Mouse (Mus musculus) heart, embryonic 12.5 days (tissue): ENCODE data around the gene Pnpla7. TPM values are rescaled to one million over a fixed set of nuclear protein-coding genes. Genes with fewer than 3 reads are reported as not detected.
"Not testable (repeated sequence)": the region's sequence is repeated elsewhere in the genome, so short reads cannot be mapped to it uniquely, and the experiment has no call there.

Experiments
- ATAC-seq: fragments of 200-750 bp; cut with Nextera tagmentation; 2 replicates; pipeline ENCODE4 v1.8.0; 2017; ENCODE audit warnings: moderate TSS enrichment, moderate library complexity; ENCODE audit not compliant: insufficient number of reproducible peaks, low FRiP score
- H3K27ac ChIP-seq: fragments of 300-500 bp; sonication (generic); 2 replicates; pipeline ENCODE4 v1.5.1; 2016; ENCODE audit warnings: mild to moderate bottlenecking, moderate library complexity; ENCODE audit not compliant: poor library complexity, severe bottlenecking
- H3K27me3 ChIP-seq: fragments of 300-500 bp; sonication (generic); replicated peaks from 2 replicates; pipeline ENCODE4 v1.6.1; 2016; ENCODE audit warnings: mild to moderate bottlenecking, moderate library complexity
- H3K36me3 ChIP-seq: fragments of 300-500 bp; sonication (generic); 2 replicates; pipeline ENCODE4 v1.6.1; 2016; ENCODE audit warnings: mild to moderate bottlenecking, moderate library complexity
- H3K4me1 ChIP-seq: fragments of 300-500 bp; sonication (generic); replicated peaks from 2 replicates; pipeline ENCODE4 v1.6.1; 2016; ENCODE audit warnings: mild to moderate bottlenecking
- H3K4me2 ChIP-seq: fragments of 300-500 bp; sonication (generic); 2 replicates; pipeline ENCODE4 v1.6.1; 2016; ENCODE audit warnings: mild to moderate bottlenecking, moderate library complexity
- H3K4me3 ChIP-seq: fragments of 300-500 bp; sonication (generic); 2 replicates; pipeline ENCODE4 v1.5.1; 2016; ENCODE audit warnings: mild to moderate bottlenecking
- H3K9ac ChIP-seq: fragments of 300-500 bp; sonication (generic); 2 replicates; pipeline ENCODE4 v1.6.1; 2016; ENCODE audit warnings: mild to moderate bottlenecking, moderate library complexity
- H3K9me3 ChIP-seq: fragments of 300-500 bp; sonication (generic); replicated peaks from 2 replicates; pipeline ENCODE4 v1.6.1; 2016; ENCODE audit warnings: mild to moderate bottlenecking, moderate library complexity
- WGBS: fragments of 180-500 bp; shearing (Covaris S2); methylation state at CpG from one replicate; pipeline ENCODE4 v1.1.7; 2016; 5-methylcytosine and 5-hydroxymethylcytosine counted together
- polyA plus RNA-seq: library from polyadenylated mRNA; unstranded; fragments of >200 nt; fragmentation: Nextera tagmentation; extraction: Ambion mirVana; gene quantifications from 2 replicates; pipeline ENCODE4 v1.2.1, GENCODE M21; 2016

Pnpla7 gene
- polyA plus RNA-seq, 1 experiment from 2014 or later, result 9.5 TPM

DNA sequence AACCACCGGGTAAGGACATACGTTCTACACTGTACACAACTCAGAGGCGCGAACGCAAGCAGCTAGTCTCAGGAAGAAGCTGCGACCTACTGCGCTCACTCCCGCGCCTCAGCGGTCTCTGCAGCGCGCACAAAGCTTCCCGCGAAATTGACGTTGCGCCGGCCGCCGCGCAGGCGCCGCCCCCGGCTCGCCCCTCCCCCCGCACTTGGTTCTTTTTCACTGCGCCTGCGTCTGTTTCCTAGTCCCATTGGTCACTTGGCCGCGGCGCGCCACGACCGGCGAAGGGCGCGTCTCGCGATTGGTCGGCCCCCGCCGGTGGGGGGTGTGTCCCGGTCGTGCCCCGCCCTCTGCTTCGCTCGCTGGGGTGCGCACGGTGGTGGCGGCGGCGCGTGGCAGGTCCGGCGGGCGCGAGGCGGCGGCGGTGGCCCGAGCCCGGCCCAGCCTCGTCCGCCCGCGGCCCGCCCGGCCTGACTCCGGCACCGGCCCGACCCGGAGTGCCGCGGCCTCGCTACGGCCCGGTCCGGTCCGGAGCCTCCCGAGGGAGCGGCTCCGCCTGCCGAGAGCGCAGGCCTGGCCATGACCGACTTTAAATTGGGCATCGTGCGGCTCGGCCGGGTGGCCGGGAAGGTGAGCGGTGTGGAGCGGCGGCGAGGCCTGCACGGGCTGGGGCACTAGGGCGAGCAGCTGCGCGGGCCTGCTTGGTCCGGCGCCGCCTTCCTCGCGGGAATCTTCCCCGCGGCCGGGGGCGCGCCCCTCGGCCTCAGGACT lies 26.2 kb upstream of the Pnpla7 start, which contains the start of gene Zmynd19:
Zmynd19 (plus strand) TSS at position 372 of the 768 bp plus-strand sequence.
- Histone ChIP-seq H3K9ac (peak within 1 kb of the TSS; percentile 95), H3K4me3 (peak within 1 kb of the TSS; percentile 92), H3K4me2 (peak within 1 kb of the TSS; percentile 94), H3K27ac (no peak within 1 kb of the TSS), H3K9me3 (no peaks in the 10 kb centered on the region), H3K27me3 (peaks cover 4% of the 10 kb centered on the region), H3K36me3 (peaks cover 30% of the 10 kb centered on the region), H3K4me1 (peaks cover 15% of the 10 kb centered on the region)
- under 1% methylated on average over 104 of the region's 108 CpGs for WGBS
- ATAC-seq, result peak; percentile 100

DNA sequence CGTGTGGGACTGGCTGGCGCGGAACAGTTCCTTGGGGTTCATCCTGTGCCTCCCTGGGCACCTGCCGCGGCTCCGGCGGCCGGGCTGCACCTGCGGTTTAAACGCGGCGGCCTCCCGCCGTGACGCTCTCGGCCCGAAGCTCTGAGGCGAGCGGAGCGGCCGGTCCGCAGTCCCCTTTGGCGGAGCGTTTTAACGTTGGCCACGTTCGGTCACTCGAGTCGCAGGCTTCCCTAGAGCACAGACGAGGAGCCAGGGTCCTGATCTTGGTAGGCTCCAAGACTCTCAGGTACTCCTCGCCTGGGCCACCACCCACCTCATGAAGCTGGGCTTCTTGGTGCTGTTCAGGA lies 25.7 kb upstream of the Pnpla7 start:
- no peak overlapping the region for H3K27ac ChIP-seq
- ATAC-seq, result no peak; the same call in 1 of the 2 replicates

DNA sequence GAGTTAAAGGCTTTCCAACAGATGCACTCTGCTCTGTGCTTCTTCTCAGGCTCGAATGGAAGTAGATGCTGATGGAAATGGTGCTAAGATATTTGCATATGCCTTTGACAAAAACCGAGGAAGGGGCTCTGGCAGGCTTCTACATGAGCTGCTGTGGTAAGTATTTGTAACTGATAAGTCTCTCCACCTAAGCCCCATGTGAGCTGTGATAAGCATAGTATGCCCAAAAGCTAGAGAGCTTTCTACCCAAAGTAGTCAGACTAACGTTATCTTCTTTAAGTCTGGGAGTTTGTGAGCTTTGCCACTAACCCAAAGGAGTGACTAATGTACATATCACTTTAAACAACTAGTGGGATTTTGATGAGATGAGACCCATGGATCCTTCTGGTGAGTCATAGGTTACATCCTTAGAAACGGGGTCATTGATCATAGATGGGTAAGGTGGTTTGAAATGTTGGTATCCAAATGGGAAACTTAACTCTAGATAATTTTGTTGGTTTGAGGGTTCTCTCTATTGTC lies 23.2 kb upstream of the Pnpla7 start:
- Histone ChIP-seq H3K27me3 (peaks cover 4% of the 10 kb centered on the region), H3K4me3 (no peak overlapping the region), H3K4me2 (no peak overlapping the region), H3K9ac (no peak overlapping the region), H3K9me3 (no peaks in the 10 kb centered on the region), H3K36me3 (peaks cover 57% of the 10 kb centered on the region), H3K27ac (no peak overlapping the region), H3K4me1 (peaks cover 15% of the 10 kb centered on the region)
- no peak for ATAC-seq
- WGBS, result 75% methylated on average over 4 of the region's 4 CpGs

More for the DNA sequence above, 25.7 kb upstream of the Pnpla7 start:
- Histone ChIP-seq H3K4me3 (peak overlapping the region; percentile 92), H3K4me1 (peaks cover 15% of the 10 kb centered on the region), H3K27me3 (peaks cover 4% of the 10 kb centered on the region), H3K9me3 (no peaks in the 10 kb centered on the region), H3K36me3 (peaks cover 36% of the 10 kb centered on the region), H3K4me2 (peak overlapping the region; percentile 94), H3K9ac (peak overlapping the region; percentile 95)
- under 1% methylated on average over 31 of the region's 31 CpGs for WGBS

DNA sequence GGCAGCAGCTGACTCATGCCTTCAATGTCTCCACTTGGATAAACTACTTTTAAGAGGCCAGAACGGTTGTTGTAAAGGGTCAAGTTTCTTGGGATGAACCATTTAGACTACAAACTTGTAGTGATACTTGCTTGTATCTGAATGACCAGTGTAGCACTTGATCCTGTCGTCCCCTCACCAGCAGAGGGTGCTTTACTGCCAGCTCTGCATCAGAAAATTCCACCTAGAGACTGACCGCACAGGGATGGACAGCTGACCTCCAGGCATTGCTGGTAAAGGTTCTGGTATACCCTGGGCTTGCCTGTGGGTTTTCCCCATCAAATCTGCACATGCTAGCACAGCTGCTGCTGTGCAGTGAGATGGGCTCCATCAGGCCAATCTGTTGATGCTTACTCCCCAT lies 14.9 kb upstream of the Pnpla7 start:
- WGBS, result 39% methylated on average over 3 of the region's 3 CpGs
- peaks cover 56% of the 10 kb centered on the region for H3K36me3 ChIP-seq
- H3K4me3 ChIP-seq, result no peak overlapping the region
- no peak overlapping the region for H3K9ac ChIP-seq
- no peaks in the 10 kb centered on the region for H3K9me3 ChIP-seq
- H3K27ac ChIP-seq, result no peak overlapping the region
- H3K4me2 ChIP-seq, result no peak overlapping the region
- no peak for ATAC-seq
- no peaks in the 10 kb centered on the region for H3K27me3 ChIP-seq
- H3K4me1 ChIP-seq, result peaks cover 8% of the 10 kb centered on the region

DNA sequence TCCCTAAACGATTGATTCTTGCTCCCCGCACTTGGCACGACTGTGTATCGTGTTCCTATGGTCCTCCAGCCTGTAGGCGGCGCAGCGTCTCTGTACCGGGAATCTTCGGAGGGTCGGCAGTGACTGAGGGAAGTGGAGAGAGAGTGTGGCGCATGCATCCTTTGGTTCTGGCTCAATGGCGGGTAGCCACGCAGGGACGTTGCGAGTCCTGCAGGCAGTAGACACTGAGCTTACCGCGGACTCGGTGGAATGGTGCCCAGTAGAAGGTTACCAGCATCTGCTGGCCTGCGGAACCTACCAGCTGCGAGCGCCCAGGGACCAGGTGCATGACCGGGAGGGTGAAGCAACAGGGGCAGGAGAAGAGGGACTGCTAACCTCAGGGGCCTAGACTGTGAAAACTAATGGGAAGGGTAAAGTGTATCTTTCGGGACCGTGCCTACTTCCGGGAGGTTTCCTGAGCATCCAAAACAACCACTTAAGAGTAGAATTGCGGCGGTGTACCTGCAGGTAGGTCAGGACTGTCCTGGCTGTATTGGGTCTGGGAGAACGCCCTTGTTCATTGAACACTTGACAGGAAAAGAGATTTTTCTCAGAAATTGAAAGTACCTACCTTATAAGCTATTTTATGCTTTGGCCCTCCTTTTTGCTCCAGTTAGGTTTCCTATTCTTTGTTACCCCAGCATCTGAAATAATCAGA lies 13.4 kb upstream of the Pnpla7 start, which contains the start of gene Dph7:
Dph7 (plus strand) TSS at position 97 of the 697 bp plus-strand sequence.
- H3K4me2 ChIP-seq, result peak within 1 kb of the TSS; percentile 82
- peak within 1 kb of the TSS; percentile 98 for H3K4me3 ChIP-seq
- peak within 1 kb of the TSS; percentile 93 for H3K9ac ChIP-seq
- no peaks in the 10 kb centered on the region for H3K9me3 ChIP-seq
- peaks cover 52% of the 10 kb centered on the region for H3K36me3 ChIP-seq
- H3K27ac ChIP-seq, result no peak within 1 kb of the TSS
- H3K4me1 ChIP-seq, result peaks cover 8% of the 10 kb centered on the region
- H3K27me3 ChIP-seq, result no peaks in the 10 kb centered on the region
- 1% methylated on average over 28 of the region's 28 CpGs for WGBS
- ATAC-seq, result peak; percentile 81

DNA sequence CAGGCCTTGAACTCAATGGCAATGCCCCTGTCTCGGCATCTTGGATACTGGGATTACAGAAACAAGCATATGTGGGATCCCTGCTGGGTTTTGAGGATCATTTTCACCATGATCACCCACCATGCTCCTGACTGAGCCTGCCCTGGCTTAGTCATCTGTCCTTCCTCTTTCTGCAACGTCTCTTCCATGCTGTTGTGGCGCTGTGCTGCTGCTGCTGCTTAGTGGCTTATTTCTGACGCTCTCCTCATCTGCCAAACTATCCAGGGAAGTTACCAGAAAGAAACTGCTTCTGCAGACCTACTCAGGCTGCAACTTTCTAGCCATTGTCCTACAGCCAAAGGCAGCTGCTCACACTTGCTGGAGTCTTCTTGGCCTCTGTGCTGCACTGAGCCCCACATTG lies 5.4 kb upstream of the Pnpla7 start:
- peaks cover 67% of the 10 kb centered on the region for H3K36me3 ChIP-seq
- WGBS, result 80% methylated on average over 4 of the region's 4 CpGs
- H3K4me2 ChIP-seq, result no peak overlapping the region

DNA sequence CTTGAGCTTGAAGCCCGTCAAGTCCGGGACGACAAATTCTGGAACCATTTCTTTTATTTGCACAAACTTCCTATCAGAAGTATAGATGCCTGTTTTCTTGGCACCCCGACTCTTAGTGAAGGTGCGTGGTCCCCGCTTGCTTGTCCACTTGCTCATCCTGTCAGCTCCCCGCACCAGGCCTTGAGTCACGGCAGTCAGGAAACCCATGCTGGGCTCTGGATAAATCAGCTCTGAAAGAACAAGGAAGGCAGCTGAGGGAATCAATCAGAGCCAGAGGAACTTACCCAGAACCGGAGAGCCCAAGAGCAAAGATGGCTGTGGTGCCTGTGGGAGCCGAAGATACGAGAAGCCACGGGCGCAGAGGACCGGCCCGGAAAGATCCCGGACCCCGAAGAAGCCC lies 1.4 kb upstream of the Pnpla7 start:
- WGBS, result under 1% methylated on average over 17 of the region's 17 CpGs
- Histone ChIP-seq H3K9ac (peak overlapping the region; percentile 95), H3K4me2 (peak overlapping the region; percentile 98), H3K4me3 (peak overlapping the region; percentile 97), H3K36me3 (peaks cover 37% of the 10 kb centered on the region), H3K4me1 (peaks cover 13% of the 10 kb centered on the region), H3K27ac (peak overlapping the region; percentile 87)
- not testable (repeated sequence) for ATAC-seq, H3K9me3 ChIP-seq, H3K27me3 ChIP-seq

More for the DNA sequence above, 5.4 kb upstream of the Pnpla7 start:
- Histone ChIP-seq H3K9me3 (no peaks in the 10 kb centered on the region), H3K4me1 (peaks cover 9% of the 10 kb centered on the region), H3K4me3 (no peak overlapping the region), H3K27me3 (no peaks in the 10 kb centered on the region), H3K9ac (no peak overlapping the region), H3K27ac (no peak overlapping the region)
- no peak for ATAC-seq

DNA sequence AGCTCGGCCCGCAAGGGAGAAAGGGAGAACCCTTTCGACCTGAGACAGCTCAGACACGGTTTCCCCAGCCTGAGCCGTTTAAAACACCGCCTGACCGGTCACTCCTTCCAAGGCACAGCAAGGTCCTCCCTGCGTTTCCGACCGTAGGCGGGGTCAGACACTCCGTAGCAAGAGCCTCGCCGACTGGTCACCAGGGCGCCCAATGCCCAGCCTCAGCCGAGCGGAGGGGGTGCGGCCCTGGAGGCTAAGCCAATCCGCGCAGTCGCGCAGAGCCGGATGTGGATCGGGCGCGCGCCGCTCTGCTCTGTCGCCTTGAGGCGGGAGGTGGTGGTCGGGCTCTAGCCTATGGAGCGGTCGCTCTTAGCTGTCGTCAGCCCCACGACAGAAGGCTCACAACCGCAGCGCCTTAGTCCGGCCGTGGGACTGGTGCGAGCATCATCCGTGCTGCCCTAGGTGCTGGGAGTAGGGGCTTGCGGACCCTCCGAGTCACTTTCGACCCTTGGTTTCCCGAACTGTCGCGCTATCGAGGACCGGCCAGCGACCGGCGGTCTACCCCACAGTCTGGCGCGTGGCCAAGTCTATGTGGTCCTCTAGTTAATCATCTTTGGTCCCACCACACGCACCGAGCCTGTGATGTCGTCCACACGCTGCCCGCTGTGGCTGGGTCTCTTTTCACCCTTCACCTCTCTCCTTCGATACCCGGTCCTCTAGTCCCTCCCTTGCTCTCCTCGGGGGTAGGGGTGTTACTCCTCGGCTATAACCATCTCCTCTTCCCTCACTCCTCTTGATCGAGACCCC lies 728 bp upstream of the Pnpla7 start, which contains the start of gene Mrpl41:
Mrpl41 (minus strand) TSS at position 193 of the 798 bp plus-strand sequence.
- peak within 1 kb of the TSS; percentile 96 for H3K27ac ChIP-seq
- H3K9ac ChIP-seq, result peak within 1 kb of the TSS; percentile 95
- H3K4me3 ChIP-seq, result peak within 1 kb of the TSS; percentile 97
- H3K9me3 ChIP-seq, result no peaks in the 10 kb centered on the region
- peaks cover 30% of the 10 kb centered on the region for H3K36me3 ChIP-seq
- peaks cover 13% of the 10 kb centered on the region for H3K4me1 ChIP-seq
- peak within 1 kb of the TSS; percentile 98 for H3K4me2 ChIP-seq
- WGBS, result under 1% methylated on average over 64 of the region's 64 CpGs
- peak; percentile 99 for ATAC-seq
- H3K27me3 ChIP-seq, result no peaks in the 10 kb centered on the region

DNA sequence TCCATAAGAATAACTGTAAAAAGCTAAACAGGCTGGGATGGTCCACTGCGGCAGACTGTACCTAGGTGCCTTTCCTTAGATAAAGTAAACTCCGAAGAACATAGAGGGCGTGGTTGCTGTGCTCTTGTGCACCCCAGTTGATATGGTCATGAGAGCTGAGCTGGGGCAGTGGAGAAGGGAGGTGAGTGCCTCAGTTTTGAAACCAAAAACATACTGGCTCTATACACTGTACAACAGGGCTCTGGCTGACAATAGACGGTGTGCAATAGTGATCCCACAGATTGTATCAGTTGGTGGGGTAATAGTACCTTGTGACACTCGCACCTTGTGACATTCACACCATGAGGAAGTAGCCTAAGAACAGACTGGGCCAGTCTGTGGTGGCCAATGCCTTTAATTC lies 1.1 kb downstream of the Pnpla7 start:
- Histone ChIP-seq H3K4me1 (peaks cover 13% of the 10 kb centered on the region), H3K9ac (no peak overlapping the region), H3K4me3 (no peak overlapping the region), H3K4me2 (peak overlapping the region; percentile 1; the same call in 1 of the 2 replicates), H3K36me3 (peaks cover 15% of the 10 kb centered on the region), H3K27me3 (no peaks in the 10 kb centered on the region), H3K9me3 (no peaks in the 10 kb centered on the region), H3K27ac (no peak overlapping the region)
- no peak for ATAC-seq
- WGBS, result 85% methylated on average over 5 of the region's 5 CpGs

DNA sequence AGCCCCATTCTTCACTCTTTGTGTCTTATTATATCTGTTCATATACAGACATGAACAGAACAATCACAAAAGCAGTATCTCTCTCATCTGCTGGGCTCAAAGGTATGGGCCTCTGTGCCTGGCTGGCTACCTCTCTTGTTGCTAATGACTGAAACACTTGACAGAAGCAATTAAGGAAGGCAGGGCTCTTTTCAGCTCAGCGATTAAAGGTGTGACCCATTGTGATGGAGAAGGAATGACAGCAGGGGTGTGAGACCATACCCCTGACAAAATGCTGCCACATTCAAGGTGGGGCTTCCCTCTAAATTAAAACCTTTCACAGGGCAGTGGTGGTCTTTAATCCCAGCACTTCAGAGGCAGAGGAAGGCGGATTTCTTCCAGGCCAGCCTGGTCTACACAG lies 11.9 kb downstream of the Pnpla7 start:
- ATAC-seq, result no peak
- whole genome bisulfite sequencing, result 50% methylated on average over 2 of the region's 2 CpGs
- H3K9me3 ChIP-seq, result no peaks in the 10 kb centered on the region
- no peak overlapping the region for H3K27ac ChIP-seq
- H3K27me3 ChIP-seq, result no peaks in the 10 kb centered on the region
- H3K4me1 ChIP-seq, result no peaks in the 10 kb centered on the region
- no peak overlapping the region for H3K4me2 ChIP-seq
- no peak overlapping the region for H3K4me3 ChIP-seq
- no peak overlapping the region for H3K9ac ChIP-seq
- H3K36me3 ChIP-seq, result peaks cover 31% of the 10 kb centered on the region
